Mouse (Mus musculus) forebrain, postnatal 0 days (tissue): Measurements from ENCODE around the gene Mrpl53. TPM values are rescaled to one million over a fixed set of nuclear protein-coding genes. Genes with fewer than 3 reads are reported as not detected.

ENCODE experiments used
- ATAC-seq: fragments of 200-750 bp; cut with Nextera tagmentation; 2 replicates; pipeline ENCODE4 v1.8.0; 2017; ENCODE audit warnings: mild to moderate bottlenecking, moderate library complexity
- DNase-seq: peaks from one replicate; pipeline ENCODE4 v3.0.0-alpha.2; 2015
- H3K27ac ChIP-seq: fragments of 300-500 bp; sonication (generic); 2 replicates; pipeline ENCODE4 v1.5.1; 2014; ENCODE audit warnings: low read depth, mild to moderate bottlenecking, antibody characterized with exemption, low read length, moderate library complexity, mixed read lengths
- H3K27me3 ChIP-seq: fragments of 300-500 bp; sonication (generic); 2 replicates; pipeline ENCODE4 v1.6.1; 2014; ENCODE audit warnings: mild to moderate bottlenecking, low read length, mixed read lengths; ENCODE audit not compliant: insufficient read depth
- H3K36me3 ChIP-seq: fragments of 300-500 bp; sonication (generic); 2 replicates; pipeline ENCODE4 v1.6.1; 2014; ENCODE audit warnings: mild to moderate bottlenecking, moderate library complexity; ENCODE audit not compliant: insufficient read depth
- H3K4me1 ChIP-seq: fragments of 300-500 bp; sonication (generic); 2 replicates; pipeline ENCODE4 v1.6.1; 2014; ENCODE audit warnings: antibody characterized with exemption; ENCODE audit not compliant: insufficient read depth
- H3K4me2 ChIP-seq: fragments of 300-500 bp; sonication (generic); 2 replicates; pipeline ENCODE4 v1.6.1; 2014; ENCODE audit warnings: low read depth, mild to moderate bottlenecking, moderate library complexity
- H3K4me3 ChIP-seq: fragments of 300-500 bp; sonication (generic); 2 replicates; pipeline ENCODE4 v1.5.1; 2014; ENCODE audit warnings: low read depth, low read length, mixed read lengths
- H3K9ac ChIP-seq: fragments of 300-500 bp; sonication (generic); 2 replicates; pipeline ENCODE4 v1.6.1; 2014; ENCODE audit warnings: mild to moderate bottlenecking
- H3K9me3 ChIP-seq: fragments of 300-500 bp; sonication (generic); 2 replicates; pipeline ENCODE4 v1.6.1; 2016; ENCODE audit warnings: low read length
- CTCF ChIP-seq: sonication (generic); IDR thresholded peaks from 2 replicates; pipeline ENCODE4 v1.5.1; 2016; ENCODE audit warnings: antibody characterized with exemption, control low read depth, low read depth
- WGBS: fragments of 180-500 bp; shearing (Covaris S2); extraction: QIAGEN DNeasy Blood & Tissue Kit; methylation state at CpG from one replicate; pipeline ENCODE4 v1.1.7; 2014; 5-methylcytosine and 5-hydroxymethylcytosine counted together
- polyA plus RNA-seq: library from polyadenylated mRNA; unstranded; fragments of >200 nt; fragmentation: Nextera tagmentation; extraction: Ambion mirVana; gene quantifications from 2 replicates; pipeline ENCODE4 v1.2.1, GENCODE M21; 2015
- total RNA-seq: library from RNA; depleted of rRNA; stranded (reverse); fragments of >200 nt; gene quantifications from 2 replicates; pipeline ENCODE4 v1.2.3, GENCODE M21; 2014

Mrpl53 gene
- total and polyA plus RNA-seq, 2 experiments from 2014 or later: 64.6 to 126 TPM

DNA sequence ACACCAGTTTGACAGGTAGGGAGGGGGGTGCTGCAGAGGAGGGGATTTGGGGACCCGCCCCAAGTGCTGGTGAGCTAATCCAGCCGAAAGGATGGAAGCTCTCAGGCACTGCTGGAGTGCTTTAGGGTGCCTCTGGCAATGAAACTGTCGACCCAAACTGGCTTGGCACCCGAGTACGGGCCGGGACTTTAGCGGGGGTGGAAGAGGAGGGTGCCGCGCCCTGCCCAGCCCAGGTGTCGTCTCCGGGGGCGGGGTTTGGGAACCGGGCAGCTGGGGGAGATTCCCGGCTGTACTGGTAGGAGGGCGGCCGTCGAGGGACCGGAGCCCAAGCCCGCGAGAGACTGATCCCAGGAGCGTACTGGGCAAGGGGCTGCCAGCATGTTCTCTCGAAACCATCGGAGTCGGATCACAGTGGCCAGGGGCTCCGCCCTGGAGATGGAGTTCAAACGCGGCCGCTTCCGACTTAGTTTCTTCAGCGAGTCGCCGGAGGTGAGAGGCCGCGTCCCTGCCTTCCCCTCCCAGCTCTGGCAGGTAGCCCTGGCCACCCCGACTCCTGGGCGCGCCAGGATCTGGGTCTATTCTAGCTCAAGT lies 26.8 kb downstream of the Mrpl53 start:
- Histone ChIP-seq H3K4me2 (peak overlapping the region; percentile 48), H3K4me1 (no peaks in the 10 kb centered on the region), H3K27ac (no peak overlapping the region), H3K9ac (no peak overlapping the region), H3K4me3 (no peak overlapping the region), H3K36me3 (no peaks in the 10 kb centered on the region), H3K27me3 (peaks cover 10% of the 10 kb centered on the region; the same call in 1 of the 2 replicates), H3K9me3 (no peaks in the 10 kb centered on the region)
- no peak for ATAC-seq
- DNase-seq: no peak
- TF ChIP-seq CTCF: no peak
- WGBS: 9% methylated on average over 37 of the region's 37 CpGs

GRCm38 (mm10) chr6:83136291-83136880 lies 27.5 kb downstream of the Mrpl53 start:
- Histone ChIP-seq H3K36me3 (no peaks in the 10 kb centered on the region), H3K9ac (no peak overlapping the region), H3K4me3 (no peak overlapping the region), H3K4me1 (no peaks in the 10 kb centered on the region), H3K9me3 (no peaks in the 10 kb centered on the region), H3K27ac (no peak overlapping the region; the same call in 1 of the 2 replicates), H3K4me2 (peak overlapping the region; percentile 48; the same call in 1 of the 2 replicates), H3K27me3 (peaks cover 10% of the 10 kb centered on the region)
- ATAC-seq: no peak
- no peak for TF ChIP-seq CTCF
- 22% methylated on average over 5 of the region's 5 CpGs for WGBS
- no peak for DNase-seq

GRCm38 (mm10) chr6:83136881-83137575 lies 28.2 kb downstream of the Mrpl53 start:
- peak overlapping the region; percentile 48 for H3K4me2 ChIP-seq
- no peaks in the 10 kb centered on the region for H3K4me1 ChIP-seq
- no peaks in the 10 kb centered on the region for H3K9me3 ChIP-seq
- H3K36me3 ChIP-seq: no peaks in the 10 kb centered on the region
- 2% methylated on average over 26 of the region's 26 CpGs for WGBS
- H3K9ac ChIP-seq: peak overlapping the region; percentile 48
- H3K4me3 ChIP-seq: peak overlapping the region; percentile 26
- no peak for TF ChIP-seq CTCF
- H3K27ac ChIP-seq: peak overlapping the region; percentile 72
- peak; percentile 64 for ATAC-seq
- peak; percentile 44 for DNase-seq
- peaks cover 14% of the 10 kb centered on the region for H3K27me3 ChIP-seq

DNA sequence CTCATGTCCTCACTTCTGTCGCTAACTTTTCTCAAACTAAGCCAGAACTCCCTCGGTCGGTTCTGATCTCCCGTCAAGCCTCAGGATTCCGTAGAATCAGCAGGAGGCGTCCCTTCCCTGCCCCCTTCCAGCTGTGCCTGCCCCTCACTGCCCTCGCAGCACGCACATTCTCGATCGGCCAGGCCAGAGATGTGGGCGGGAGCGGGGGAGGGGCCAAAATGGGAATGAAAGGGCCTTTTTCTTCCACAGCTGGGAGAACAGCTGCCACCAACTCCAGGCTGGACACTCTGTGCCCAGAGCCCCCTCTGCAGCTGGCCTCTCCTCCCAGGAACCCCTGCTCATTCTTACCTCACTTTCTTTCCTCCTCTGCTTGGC lies 28.7 kb downstream of the Mrpl53 start:
- peak; percentile 57 for ATAC-seq

GRCm38 (mm10) chr6:83138056-83138455 lies 29.2 kb downstream of the Mrpl53 start:
- 7% methylated on average over 11 of the region's 11 CpGs for WGBS
- ATAC-seq (0 out of 2 replicates have a peak, but pooled peaks have one; percentile 5), DNase-seq (no peak)

More for the DNA sequence above, 28.7 kb downstream of the Mrpl53 start:
- Histone ChIP-seq H3K9ac (peak overlapping the region; percentile 48; the same call in 1 of the 2 replicates), H3K27ac (peak overlapping the region; percentile 72), H3K36me3 (no peaks in the 10 kb centered on the region), H3K9me3 (no peaks in the 10 kb centered on the region), H3K4me1 (no peaks in the 10 kb centered on the region), H3K27me3 (peaks cover 14% of the 10 kb centered on the region), H3K4me3 (peak overlapping the region; percentile 26), H3K4me2 (peak overlapping the region; percentile 48)
- no peak for TF ChIP-seq CTCF
- WGBS: 4% methylated on average over 12 of the region's 12 CpGs
- peak; percentile 42 for DNase-seq

GRCm38 (mm10) chr6:83140044-83140443 lies 31.2 kb downstream of the Mrpl53 start:
- Histone ChIP-seq H3K9ac (no peak overlapping the region), H3K4me3 (no peak overlapping the region), H3K36me3 (no peaks in the 10 kb centered on the region), H3K27ac (no peak overlapping the region), H3K4me2 (no peak overlapping the region), H3K4me1 (no peaks in the 10 kb centered on the region), H3K27me3 (peaks cover 11% of the 10 kb centered on the region), H3K9me3 (no peaks in the 10 kb centered on the region)
- 80% methylated on average over 8 of the region's 8 CpGs for WGBS
- DNase-seq (no peak), ATAC-seq (no peak)
- TF ChIP-seq CTCF: no peak

More at GRCm38 (mm10) chr6:83138056-83138455, 29.2 kb downstream of the Mrpl53 start:
- H3K27ac ChIP-seq: peak overlapping the region; percentile 66
- no peak for TF ChIP-seq CTCF
- 0 out of 2 replicates have a peak overlapping the region, but pooled peaks have one; percentile 48 for H3K9ac ChIP-seq
- peak overlapping the region; percentile 48 for H3K4me2 ChIP-seq
- H3K27me3 ChIP-seq: peaks cover 14% of the 10 kb centered on the region
- H3K4me3 ChIP-seq: 0 out of 2 replicates have a peak overlapping the region, but pooled peaks have one; percentile 26
- no peaks in the 10 kb centered on the region for H3K4me1 ChIP-seq
- H3K9me3 ChIP-seq: no peaks in the 10 kb centered on the region
- no peaks in the 10 kb centered on the region for H3K36me3 ChIP-seq

GRCm38 (mm10) chr6:83141636-83142035 lies 32.8 kb downstream of the Mrpl53 start:
- DNase-seq (no peak), ATAC-seq (no peak)
- Histone ChIP-seq H3K4me3 (peak overlapping the region; percentile 34), H3K27ac (no peak overlapping the region), H3K9me3 (no peaks in the 10 kb centered on the region), H3K27me3 (peaks cover 4% of the 10 kb centered on the region), H3K9ac (peak overlapping the region; percentile 65), H3K4me2 (peak overlapping the region; percentile 66), H3K4me1 (no peaks in the 10 kb centered on the region), H3K36me3 (no peaks in the 10 kb centered on the region)
- 30% methylated on average over 4 of the region's 4 CpGs for WGBS
- no peak for TF ChIP-seq CTCF
